Mouse (Mus musculus) ZHBTc4 (cell line): Measurements from ENCODE around the gene Pet117.

Experiments used
- DNase-seq: peaks from one replicate; pipeline ENCODE4 v3.0.0-alpha.2; 2011; ENCODE audit warnings: low read depth, low spot score

Pet117 gene

GRCm38 (mm10) chr2:144381741-144382140, 12.9 kb downstream of the Pet117 start:
- DNase-seq: no peak

- no peak for DNase-seq
Measured at GRCm38 (mm10) chr2:144382624-144383138, 13.9 kb downstream of the Pet117 start.

GRCm38 (mm10) chr2:144386296-144386695, 17.5 kb downstream of the Pet117 start:
- DNase-seq: no peak

GRCm38 (mm10) chr2:144388416-144388815, 19.6 kb downstream of the Pet117 start:
- no peak for DNase-seq

GRCm38 (mm10) chr2:144399531-144399930, 30.7 kb downstream of the Pet117 start:
- peak; percentile 83 for DNase-seq

GRCm38 (mm10) chr2:144400659-144401058, 31.9 kb downstream of the Pet117 start:
- DNase-seq: no peak

- DNase-seq: no peak
Measured at GRCm38 (mm10) chr2:144409037-144409436, 40.2 kb downstream of the Pet117 start.

- peak; percentile 36 for DNase-seq
Measured at GRCm38 (mm10) chr2:144410603-144411002, 41.8 kb downstream of the Pet117 start.

- no peak for DNase-seq
Measured at GRCm38 (mm10) chr2:144414646-144415045, 45.9 kb downstream of the Pet117 start.

- DNase-seq: peak; percentile 82
Measured at GRCm38 (mm10) chr2:144416859-144417258, 48.1 kb downstream of the Pet117 start.

- peak; percentile 79 for DNase-seq
Measured at GRCm38 (mm10) chr2:144418062-144418461, 49.3 kb downstream of the Pet117 start.

GRCm38 (mm10) chr2:144422094-144422675, 53.4 kb downstream of the Pet117 start:
- no peak for DNase-seq
